Mouse (Mus musculus) thymus, adult 2 months (tissue): Measurements from ENCODE around the gene Slc25a21.

Experiments used
- CTCF ChIP-seq: fragments of 200-500 bp; IDR thresholded peaks from 2 replicates; pipeline ENCODE4 v1.5.1; 2012; ENCODE audit warnings: mild to moderate bottlenecking, control low read depth, low read length, moderate library complexity, borderline replicate concordance; ENCODE audit not compliant: control insufficient read depth, poor library complexity, insufficient read depth; ENCODE audit errors: extremely low read depth
- POLR2A ChIP-seq: fragments of 200-500 bp; IDR thresholded peaks from 2 replicates; pipeline ENCODE4 v1.6.1; 2012; ENCODE audit warnings: mild to moderate bottlenecking, low read length, control low read depth, moderate library complexity; ENCODE audit not compliant: control insufficient read depth, poor library complexity, insufficient read depth; ENCODE audit errors: extremely low read depth

DNA sequence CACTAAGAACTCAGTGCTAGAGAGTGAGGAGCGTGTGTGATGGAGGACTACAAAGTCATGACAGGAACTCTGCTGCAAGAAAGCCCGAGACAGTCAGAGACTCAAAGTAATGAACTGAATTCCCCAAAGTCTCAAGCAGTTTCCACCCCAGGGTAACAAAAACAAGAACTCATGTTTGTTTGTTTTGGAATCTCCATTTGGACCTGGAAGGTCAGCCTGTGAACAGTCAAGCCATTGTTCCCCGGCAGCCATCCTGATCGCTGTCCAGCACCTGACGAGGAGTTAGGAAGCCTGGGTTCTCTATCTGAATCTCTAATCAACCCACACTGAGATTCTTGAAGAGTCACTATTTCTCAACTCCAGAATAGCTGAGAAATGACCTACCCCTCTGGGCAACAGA, 104.2 kb downstream of the Slc25a21 start:
- TF ChIP-seq POLR2A (no peak), CTCF (no peak)
